Mouse (Mus musculus) intestine, embryonic 16.5 days (tissue): ENCODE measurements at regions not wholly inside any gene's neighbourhood (a gene's known extent, or its start where the extent isn't known, plus 50 kb on each side); places are given as distances from the start of the nearest gene placed in this dataset.
A peak's percentile ranks its signal among the peaks of the same experiment; 100 is the strongest.
"Not testable (repeated sequence)": the region's sequence is repeated elsewhere in the genome, so short reads cannot be mapped to it uniquely, and the experiment has no call there.

Experiments
- ATAC-seq: fragments of 200-750 bp; cut with Nextera tagmentation; 2 replicates; pipeline ENCODE4 v1.8.0; 2017; ENCODE audit warnings: moderate TSS enrichment, moderate library complexity
- H3K27ac ChIP-seq: fragments of 300-500 bp; sonication (generic); 2 replicates; pipeline ENCODE4 v1.5.1; 2014; ENCODE audit warnings: mild to moderate bottlenecking, low read length
- H3K27me3 ChIP-seq: fragments of 300-500 bp; sonication (generic); replicated peaks from 2 replicates; pipeline ENCODE4 v1.6.1; 2014; ENCODE audit warnings: low read length, control low read depth, mixed read lengths; ENCODE audit not compliant: control insufficient read depth, insufficient read depth
- H3K36me3 ChIP-seq: fragments of 300-500 bp; sonication (generic); 2 replicates; pipeline ENCODE4 v1.6.1; 2014; ENCODE audit warnings: low read length, control low read depth; ENCODE audit not compliant: control insufficient read depth, insufficient read depth
- H3K4me1 ChIP-seq: fragments of 300-500 bp; sonication (generic); 2 replicates; pipeline ENCODE4 v1.6.1; 2014; ENCODE audit warnings: low read length, control low read depth, mixed read lengths; ENCODE audit not compliant: control insufficient read depth, insufficient read depth
- H3K4me2 ChIP-seq: fragments of 300-500 bp; sonication (generic); 2 replicates; pipeline ENCODE4 v1.6.1; 2014; ENCODE audit warnings: low read depth, low read length, control low read depth
- H3K4me3 ChIP-seq: fragments of 300-500 bp; sonication (generic); 2 replicates; pipeline ENCODE4 v1.5.1; 2014; ENCODE audit warnings: mild to moderate bottlenecking, low read length
- H3K9ac ChIP-seq: fragments of 300-500 bp; sonication (generic); 2 replicates; pipeline ENCODE4 v1.6.1; 2014; ENCODE audit warnings: low read depth, low read length
- H3K9me3 ChIP-seq: fragments of 300-500 bp; sonication (generic); 2 replicates; pipeline ENCODE4 v1.6.1; 2016; ENCODE audit warnings: low read length, control low read depth; ENCODE audit not compliant: control insufficient read depth
- WGBS: fragments of 180-500 bp; shearing (Covaris S2); extraction: QIAGEN DNeasy Blood & Tissue Kit; methylation state at CpG from one replicate; pipeline ENCODE4 v1.1.7; 2014; 5-methylcytosine and 5-hydroxymethylcytosine counted together

DNA sequence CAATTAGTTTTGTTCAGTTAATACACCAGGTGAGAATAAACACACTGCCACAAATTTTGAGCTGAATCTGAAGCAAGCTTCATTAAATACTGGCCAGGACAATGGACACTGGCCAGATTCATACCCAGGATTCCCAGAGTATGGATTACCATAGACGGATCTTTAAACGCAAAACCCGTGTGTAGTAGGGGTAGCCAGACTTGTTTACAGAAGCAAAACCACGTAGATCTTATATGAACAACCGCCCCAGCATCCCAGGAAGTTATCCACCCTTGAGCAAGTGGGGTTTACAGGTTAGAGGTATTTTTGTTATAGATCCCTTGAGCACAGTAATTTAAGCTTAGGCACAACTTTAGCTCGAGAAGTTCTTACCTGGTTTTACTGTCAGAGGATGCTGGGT is 71.1 kb upstream of the Ezr start:
- 76% methylated on average over 6 of the region's 6 CpGs for WGBS
- Histone ChIP-seq H3K27ac (no peak overlapping the region), H3K27me3 (no peaks in the 10 kb centered on the region), H3K4me1 (no peaks in the 10 kb centered on the region), H3K4me3 (no peak overlapping the region), H3K9me3 (no peaks in the 10 kb centered on the region), H3K36me3 (no peaks in the 10 kb centered on the region), H3K9ac (no peak overlapping the region), H3K4me2 (no peak overlapping the region)
- ATAC-seq, result no peak

DNA sequence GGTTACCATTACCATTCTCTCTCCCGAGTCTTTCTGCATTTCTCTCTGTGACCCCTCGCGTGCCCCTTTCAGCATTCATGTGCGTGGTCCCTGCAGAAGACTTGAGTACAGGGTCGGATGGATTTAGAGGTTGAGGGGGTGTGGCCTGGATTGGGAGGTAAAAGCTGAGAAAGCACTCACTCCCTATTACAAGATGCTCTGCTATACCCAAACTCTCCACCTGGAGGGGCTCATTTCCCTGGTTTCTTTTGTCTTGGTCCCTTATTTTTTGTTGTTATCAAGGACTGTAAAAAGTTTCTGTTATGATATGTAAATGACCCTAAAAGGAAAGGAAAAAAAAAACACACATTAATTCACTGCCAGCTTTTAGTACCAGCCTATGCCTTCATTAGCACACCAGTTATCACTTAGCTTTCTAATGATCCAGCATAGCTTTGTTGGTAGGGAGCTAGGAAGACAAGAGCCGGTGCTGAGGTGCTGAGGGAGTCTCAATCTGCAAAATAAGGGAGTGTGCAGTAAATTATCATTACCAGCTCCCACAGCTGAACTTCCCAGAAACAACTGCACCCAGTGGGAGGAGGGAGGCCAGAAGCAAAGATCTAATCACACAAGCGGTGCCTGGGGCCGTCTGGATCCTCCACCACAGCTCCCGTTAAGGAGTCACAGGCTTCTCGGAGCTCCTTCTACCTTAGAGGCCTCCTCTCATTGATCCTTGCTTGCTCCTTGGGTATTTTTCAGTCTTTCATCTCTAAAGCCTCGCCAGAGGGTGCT is 69.8 kb upstream of the Ezr start:
- no peak overlapping the region for H3K4me2 ChIP-seq
- no peaks in the 10 kb centered on the region for H3K36me3 ChIP-seq
- H3K27me3 ChIP-seq, result no peaks in the 10 kb centered on the region
- no peak overlapping the region for H3K9ac ChIP-seq
- no peaks in the 10 kb centered on the region for H3K4me1 ChIP-seq
- ATAC-seq, result no peak
- no peak overlapping the region for H3K4me3 ChIP-seq
- H3K9me3 ChIP-seq, result no peaks in the 10 kb centered on the region
- no peak overlapping the region for H3K27ac ChIP-seq
- 53% methylated on average over 11 of the region's 11 CpGs for WGBS

DNA sequence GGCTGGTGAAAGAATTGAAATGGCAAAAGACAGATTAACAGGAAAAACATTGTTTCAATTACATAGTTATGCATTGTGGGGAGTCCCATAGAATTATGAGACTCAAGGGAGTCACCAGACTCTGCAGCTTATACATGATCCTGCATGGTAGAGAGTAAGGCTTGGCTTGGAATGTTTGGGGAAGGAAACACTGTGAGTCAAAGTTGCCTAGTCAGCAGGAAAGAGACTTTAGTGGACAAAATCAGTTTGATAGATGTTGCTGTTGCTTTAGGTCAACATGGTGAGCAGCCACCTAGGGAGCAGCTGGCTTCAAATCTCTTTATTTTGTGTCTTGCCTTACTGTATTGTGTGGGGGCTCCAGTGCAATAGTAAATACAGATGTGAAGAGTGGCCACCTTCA is 67.9 kb upstream of the Ezr start:
- H3K4me3 ChIP-seq, result no peak overlapping the region
- no peak overlapping the region for H3K27ac ChIP-seq
- H3K9me3 ChIP-seq, result no peaks in the 10 kb centered on the region
- H3K4me2 ChIP-seq, result no peak overlapping the region
- no peak overlapping the region for H3K9ac ChIP-seq
- no peak for ATAC-seq
- H3K4me1 ChIP-seq, result no peaks in the 10 kb centered on the region
- no peaks in the 10 kb centered on the region for H3K36me3 ChIP-seq
- H3K27me3 ChIP-seq, result no peaks in the 10 kb centered on the region

DNA sequence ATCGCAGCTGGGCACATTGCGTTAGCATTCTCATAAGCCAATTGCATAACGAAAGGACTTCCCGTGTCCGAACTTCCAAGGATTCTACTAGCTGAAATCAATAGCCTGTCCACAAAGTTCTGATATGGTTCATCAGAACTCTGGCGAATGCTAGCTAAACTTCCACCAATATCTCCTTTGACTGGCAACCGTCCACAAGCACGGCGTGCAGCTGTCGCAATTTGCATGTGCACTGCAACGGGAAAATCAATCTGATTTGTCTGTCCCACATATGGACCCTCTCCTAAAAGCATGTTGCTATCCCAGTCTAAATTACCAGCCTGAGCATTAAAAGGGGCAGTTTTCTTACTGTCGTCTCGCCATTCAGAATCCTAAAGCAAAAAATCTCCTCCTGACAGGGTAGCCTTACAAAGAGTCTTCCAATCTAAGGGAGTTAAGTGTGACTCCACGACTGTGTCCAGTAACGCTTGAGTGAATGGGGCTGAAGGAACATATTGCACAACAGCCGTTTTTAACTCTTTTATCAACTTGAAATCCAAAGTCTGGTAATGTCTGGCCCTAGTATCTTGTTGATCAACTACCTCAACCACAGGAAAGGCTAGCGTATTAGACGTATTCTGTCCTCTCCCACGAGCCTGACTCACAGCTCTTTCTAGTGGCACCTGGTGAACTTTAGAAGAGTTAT is 59.3 kb upstream of the Ezr start:
- ATAC-seq, H3K9ac ChIP-seq, H3K27me3 ChIP-seq, H3K9me3 ChIP-seq, H3K27ac ChIP-seq, H3K36me3 ChIP-seq, H3K4me3 ChIP-seq, H3K4me1 ChIP-seq, H3K4me2 ChIP-seq: not testable (repeated sequence)
- 87% methylated on average over 19 of the region's 19 CpGs for WGBS

DNA sequence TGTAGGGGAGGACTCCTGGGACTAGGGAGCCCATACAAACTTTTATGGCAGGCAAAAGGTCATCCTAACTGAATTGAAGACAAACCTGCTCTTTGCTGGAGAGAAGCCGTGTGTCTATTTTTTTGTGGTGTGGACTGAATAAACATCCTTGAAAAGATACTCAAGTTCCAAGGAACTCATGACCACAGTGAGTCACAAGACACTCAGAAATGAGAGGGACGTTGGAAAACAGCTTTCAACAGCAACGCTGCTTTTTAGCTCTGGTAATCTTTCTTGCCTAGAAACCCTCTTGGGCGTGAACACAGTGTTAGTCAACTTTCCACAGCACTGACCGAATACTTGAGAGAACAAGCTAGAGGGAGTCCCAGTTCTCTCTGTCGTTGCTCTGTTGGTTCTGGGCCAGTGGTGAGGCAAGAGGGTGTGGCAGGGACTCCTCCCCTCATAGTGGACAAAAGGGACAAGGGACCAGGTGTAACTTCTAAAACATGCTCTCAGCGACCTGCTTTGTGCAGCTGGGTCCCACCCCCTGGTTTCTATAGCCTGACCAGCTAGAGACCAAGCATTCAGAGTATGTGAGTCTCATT is 52.8 kb upstream of the Ezr start:
- Histone ChIP-seq H3K27me3 (no peaks in the 10 kb centered on the region), H3K27ac (peak overlapping the region; percentile 27), H3K36me3 (no peaks in the 10 kb centered on the region), H3K4me2 (no peak overlapping the region), H3K4me3 (no peak overlapping the region), H3K9ac (no peak overlapping the region), H3K4me1 (no peaks in the 10 kb centered on the region), H3K9me3 (no peaks in the 10 kb centered on the region)
- whole genome bisulfite sequencing, result 33% methylated on average over 7 of the region's 7 CpGs
- peak; percentile 81 for ATAC-seq
